Mouse (Mus musculus) spleen, adult 2 months (tissue): ENCODE data around the gene Ppcs.

ENCODE experiments used
- CTCF ChIP-seq: fragments of 200-500 bp; IDR thresholded peaks from 2 replicates; pipeline ENCODE4 v1.5.1; 2011; ENCODE audit warnings: mild to moderate bottlenecking, inconsistent platforms; ENCODE audit not compliant: insufficient read depth, insufficient read length, insufficient replicate concordance; ENCODE audit errors: extremely low read depth
- POLR2A ChIP-seq: fragments of 200-500 bp; IDR thresholded peaks from 2 replicates; pipeline ENCODE4 v1.6.1; 2011; ENCODE audit warnings: low read depth, low read length, inconsistent platforms

- no peak for TF ChIP-seq CTCF
- TF ChIP-seq POLR2A = no peak
Observed at GRCm38 (mm10) chr4:119398751-119399150, 23.5 kb downstream of the Ppcs start.
